Mouse (Mus musculus) limb, embryonic 15.5 days (tissue): ENCODE measurements around the gene Gm20547. TPM values are rescaled to one million over a fixed set of nuclear protein-coding genes. Genes with fewer than 3 reads are reported as not detected.

Experiments used
- ATAC-seq: fragments of 200-750 bp; cut with Nextera tagmentation; 2 replicates; pipeline ENCODE4 v1.8.0; 2017; ENCODE audit warnings: low read depth, moderate TSS enrichment; ENCODE audit not compliant: insufficient number of reproducible peaks, low FRiP score, low TSS enrichment
- H3K27ac ChIP-seq: fragments of 300-500 bp; sonication (generic); 2 replicates; pipeline ENCODE4 v1.5.1; 2015; ENCODE audit warnings: moderate library complexity, mild to moderate bottlenecking, inconsistent platforms
- H3K27me3 ChIP-seq: fragments of 300-500 bp; sonication (generic); 2 replicates; pipeline ENCODE4 v1.6.1; 2015; ENCODE audit warnings: inconsistent platforms
- H3K36me3 ChIP-seq: fragments of 300-500 bp; sonication (generic); 2 replicates; pipeline ENCODE4 v1.6.1; 2015; ENCODE audit warnings: inconsistent platforms
- H3K4me1 ChIP-seq: fragments of 300-500 bp; sonication (generic); 2 replicates; pipeline ENCODE4 v1.6.1; 2015; ENCODE audit warnings: inconsistent platforms
- H3K4me2 ChIP-seq: fragments of 300-500 bp; sonication (generic); 2 replicates; pipeline ENCODE4 v1.6.1; 2015; ENCODE audit warnings: mild to moderate bottlenecking, inconsistent platforms
- H3K4me3 ChIP-seq: fragments of 300-500 bp; sonication (generic); 2 replicates; pipeline ENCODE4 v1.5.1; 2015; ENCODE audit warnings: mild to moderate bottlenecking, inconsistent platforms
- H3K9ac ChIP-seq: fragments of 300-500 bp; sonication (generic); 2 replicates; pipeline ENCODE4 v1.6.1; 2015; ENCODE audit warnings: inconsistent platforms
- H3K9me3 ChIP-seq: fragments of 300-500 bp; sonication (generic); 2 replicates; pipeline ENCODE4 v1.6.1; 2016; ENCODE audit warnings: inconsistent platforms
- whole genome bisulfite sequencing: fragments of 180-500 bp; shearing (Covaris S2); methylation state at CpG from one replicate; pipeline ENCODE4 v1.1.7; 2015; 5-methylcytosine and 5-hydroxymethylcytosine counted together
- polyA plus RNA-seq: library from polyadenylated mRNA; unstranded; fragments of >200 nt; fragmentation: Nextera tagmentation; extraction: Ambion mirVana; gene quantifications from 2 replicates; pipeline ENCODE4 v1.2.1, GENCODE M21; 2015

The Gm20547 gene
- polyA plus RNA-seq, 1 experiment from 2014 or later: not detected

DNA sequence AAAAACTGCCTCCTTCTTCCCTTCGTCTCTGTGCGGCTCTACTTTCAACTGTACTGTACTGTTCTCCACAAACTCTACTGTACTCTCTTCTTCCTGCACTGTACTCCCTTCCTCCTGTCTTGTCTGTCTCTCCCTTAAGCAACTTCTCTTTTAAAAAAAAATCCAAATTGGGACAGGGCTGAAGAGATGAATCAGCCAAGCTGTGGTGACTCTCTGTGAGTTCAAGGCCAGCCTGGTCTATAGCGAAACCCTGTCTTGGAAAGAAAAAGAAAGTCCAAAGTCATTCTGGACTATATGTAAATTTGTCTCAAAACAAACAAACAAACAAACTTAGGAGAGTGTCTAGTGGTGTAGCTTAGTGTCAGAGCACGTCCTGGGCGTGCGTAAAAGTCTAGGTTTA lies 7.5 kb downstream of the Gm20547 start:
- H3K4me3 ChIP-seq: no peak overlapping the region
- no peaks in the 10 kb centered on the region for H3K9me3 ChIP-seq
- H3K27ac ChIP-seq: no peak overlapping the region
- H3K27me3 ChIP-seq: no peaks in the 10 kb centered on the region
- WGBS: 93% methylated on average over 6 of the region's 6 CpGs
- no peak overlapping the region for H3K4me2 ChIP-seq
- H3K9ac ChIP-seq: no peak overlapping the region
- H3K4me1 ChIP-seq: no peaks in the 10 kb centered on the region
- ATAC-seq: no peak
- no peaks in the 10 kb centered on the region for H3K36me3 ChIP-seq

DNA sequence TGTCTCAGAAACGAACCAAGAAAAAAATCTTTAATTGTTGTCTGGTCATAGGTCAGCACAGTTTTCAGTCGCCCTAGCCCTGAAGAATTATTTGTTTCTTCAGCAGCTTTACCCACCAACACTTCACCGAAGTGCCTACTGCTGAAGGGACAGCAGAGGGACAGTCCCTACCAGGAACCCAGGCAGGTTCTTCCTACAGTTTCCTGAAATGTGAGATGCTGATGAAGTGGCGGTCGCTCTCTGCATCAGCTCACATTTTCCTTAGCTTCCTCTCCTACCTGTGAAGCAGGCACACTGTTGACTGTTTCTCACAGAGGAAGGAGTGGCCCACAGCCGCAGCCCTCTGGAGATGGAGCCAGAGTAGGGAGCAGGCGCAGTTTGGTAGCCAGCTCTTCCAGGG lies 15.9 kb downstream of the Gm20547 start:
- Histone ChIP-seq H3K36me3 (no peaks in the 10 kb centered on the region), H3K4me2 (no peak overlapping the region), H3K4me3 (no peak overlapping the region), H3K4me1 (no peaks in the 10 kb centered on the region), H3K27me3 (0 out of 2 replicates have a peak, but pooled peaks cover 3% of the 10 kb centered on the region), H3K27ac (no peak overlapping the region), H3K9ac (no peak overlapping the region), H3K9me3 (no peaks in the 10 kb centered on the region)
- 59% methylated on average over 7 of the region's 7 CpGs for WGBS
- no peak for ATAC-seq

DNA sequence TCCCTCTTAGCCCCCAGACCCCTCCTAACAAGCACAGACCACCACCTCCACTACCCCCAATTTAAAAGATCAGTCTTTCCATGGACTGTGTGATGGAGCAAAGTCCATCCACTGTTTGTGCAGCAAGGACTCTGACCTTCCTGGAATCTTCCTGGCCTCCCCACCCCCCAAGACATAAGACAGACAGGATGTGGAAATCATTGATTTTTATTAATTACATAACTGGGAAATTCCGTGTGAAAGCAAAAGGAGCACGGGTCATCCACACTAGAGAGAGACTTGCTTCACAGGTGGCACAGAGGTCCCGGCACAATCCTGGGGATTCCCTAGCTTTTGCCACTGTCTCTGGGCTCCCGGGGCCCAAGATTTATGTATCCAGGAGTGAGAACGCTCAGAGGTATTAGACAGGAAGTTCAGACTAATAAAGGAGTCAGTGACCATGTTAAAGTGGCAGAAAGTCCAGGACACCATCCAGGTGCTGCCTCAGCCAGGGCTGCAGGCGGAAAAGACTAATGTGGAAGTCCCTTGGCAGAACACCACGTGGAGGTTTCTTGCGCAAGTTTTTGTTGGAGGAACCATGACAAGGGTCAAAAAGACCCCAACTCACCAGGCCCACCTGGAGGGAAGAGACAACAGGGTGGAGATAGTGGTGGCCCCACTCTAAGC lies 19.3 kb downstream of the Gm20547 start, which contains the start of gene Cfb:
Gene Cfb, minus strand, starts transcription at position 103 of the 666 bp plus-strand sequence.
- Histone ChIP-seq H3K9me3 (no peaks in the 10 kb centered on the region), H3K4me1 (no peaks in the 10 kb centered on the region), H3K4me3 (no peak within 1 kb of the TSS), H3K27me3 (peaks cover 3% of the 10 kb centered on the region; the same call in 1 of the 2 replicates), H3K4me2 (no peak within 1 kb of the TSS), H3K9ac (no peak within 1 kb of the TSS), H3K27ac (no peak within 1 kb of the TSS), H3K36me3 (0 out of 2 replicates have a peak, but pooled peaks cover 2% of the 10 kb centered on the region)
- 45% methylated on average over 8 of the region's 8 CpGs for WGBS
- no peak for ATAC-seq

DNA sequence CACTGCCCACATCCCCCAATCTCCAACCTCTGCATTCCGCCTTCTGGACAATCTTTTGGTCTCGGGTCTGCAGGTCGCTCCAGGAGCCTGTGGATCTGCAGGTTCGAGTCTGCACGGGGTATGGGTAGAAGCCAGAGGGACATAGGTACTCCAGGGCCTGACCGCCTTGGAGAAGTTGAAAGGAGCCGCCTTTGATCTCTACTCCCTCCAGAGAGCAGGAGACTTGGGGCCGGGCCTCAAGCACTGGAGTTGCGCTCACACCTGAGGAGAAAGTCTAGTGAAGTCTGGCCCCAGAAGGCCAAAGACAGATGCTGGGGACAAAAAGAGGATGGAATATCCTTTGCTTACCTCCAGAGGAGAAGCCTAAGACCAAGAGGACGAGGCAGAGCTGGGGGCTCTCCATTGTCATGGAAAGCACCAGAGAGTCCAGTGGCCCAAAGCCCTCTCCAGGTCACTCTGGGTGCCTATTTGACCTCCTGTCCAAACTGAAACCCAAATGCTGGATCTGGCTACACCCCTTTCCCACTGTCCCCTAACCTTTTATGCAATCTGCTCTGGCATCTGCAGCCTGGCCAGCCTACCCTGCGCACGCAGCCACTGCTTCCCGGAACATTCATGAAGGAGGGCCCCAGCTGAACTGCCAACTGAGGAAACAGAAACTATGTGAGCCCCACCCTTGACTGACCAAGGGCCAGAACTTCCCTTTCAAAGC lies 20.0 kb downstream of the Gm20547 start:
- no peaks in the 10 kb centered on the region for H3K4me1 ChIP-seq
- H3K4me2 ChIP-seq: no peak overlapping the region
- 64% methylated on average over 13 of the region's 13 CpGs for WGBS
- no peak overlapping the region for H3K9ac ChIP-seq
- no peak for ATAC-seq
- peaks cover 3% of the 10 kb centered on the region; the same call in 1 of the 2 replicates for H3K27me3 ChIP-seq
- H3K9me3 ChIP-seq: no peaks in the 10 kb centered on the region
- peaks cover 8% of the 10 kb centered on the region for H3K36me3 ChIP-seq
- no peak overlapping the region for H3K27ac ChIP-seq
- no peak overlapping the region for H3K4me3 ChIP-seq

DNA sequence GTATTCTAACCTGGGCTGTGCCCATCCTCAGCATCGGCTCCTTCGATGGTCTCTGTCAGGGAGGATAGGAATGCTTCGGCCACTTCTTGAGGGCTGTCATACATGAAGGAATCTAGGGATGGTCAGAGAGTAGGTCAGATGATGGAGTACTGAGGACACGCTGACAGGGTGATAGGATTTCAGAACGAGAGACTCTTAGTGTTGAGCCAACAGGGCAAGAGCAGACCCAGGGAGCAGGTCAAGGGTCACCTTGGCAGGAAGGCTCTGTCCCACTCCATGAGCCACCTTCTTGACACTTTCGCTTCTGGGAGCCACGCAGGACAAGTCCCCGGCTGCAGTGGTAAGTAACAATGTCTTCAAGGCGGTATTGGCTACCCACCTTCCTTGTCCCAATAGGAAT lies 21.3 kb downstream of the Gm20547 start:
- Histone ChIP-seq H3K4me2 (no peak overlapping the region), H3K9ac (no peak overlapping the region), H3K36me3 (peaks cover 21% of the 10 kb centered on the region), H3K27ac (no peak overlapping the region), H3K9me3 (no peaks in the 10 kb centered on the region), H3K4me3 (no peak overlapping the region), H3K4me1 (no peaks in the 10 kb centered on the region), H3K27me3 (peaks cover 3% of the 10 kb centered on the region; the same call in 1 of the 2 replicates)
- ATAC-seq: no peak
- WGBS: 87% methylated on average over 9 of the region's 9 CpGs

DNA sequence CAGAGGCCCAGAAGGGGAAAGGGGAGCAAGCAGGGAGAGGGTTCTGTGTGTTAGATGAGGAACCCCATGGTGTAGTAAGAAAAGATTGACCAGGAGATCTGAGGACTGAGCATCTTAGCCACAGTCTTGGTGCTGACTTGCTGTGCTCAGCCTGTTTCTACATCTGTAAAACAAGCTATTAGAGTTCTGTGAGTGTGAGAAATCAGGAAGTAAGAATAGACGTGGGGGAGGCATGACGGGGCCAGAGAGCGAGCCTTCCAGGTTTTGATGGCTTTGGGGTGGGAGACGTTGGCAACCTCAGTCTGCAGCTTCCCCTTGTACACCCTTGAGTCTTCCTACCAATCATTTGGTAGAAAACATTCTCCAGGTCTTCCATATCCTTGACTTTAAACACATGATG lies 23.2 kb downstream of the Gm20547 start:
- Histone ChIP-seq H3K27me3 (no peaks in the 10 kb centered on the region; the same call in 1 of the 2 replicates), H3K4me3 (no peak overlapping the region)
- 84% methylated on average over 4 of the region's 4 CpGs for WGBS

DNA sequence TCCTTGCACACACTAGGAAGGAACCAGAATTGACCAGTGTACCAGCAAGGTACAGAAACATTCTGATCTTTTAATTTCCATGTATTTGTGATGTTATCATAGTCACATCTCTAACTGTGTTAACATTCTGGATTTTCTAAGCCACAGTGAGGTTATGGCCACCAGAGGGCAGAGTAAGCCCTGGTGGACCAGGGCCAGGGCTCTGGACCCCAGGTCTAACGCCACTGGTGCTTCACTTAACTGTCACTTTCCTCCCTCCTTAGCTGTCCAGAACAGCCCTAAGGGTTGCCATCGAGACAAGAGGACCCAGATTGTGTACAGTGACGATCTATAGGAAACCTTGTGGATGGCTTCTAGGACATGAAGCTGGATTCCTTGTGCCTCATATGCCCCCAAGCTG lies 26.0 kb downstream of the Gm20547 start:
- Histone ChIP-seq H3K36me3 (peaks cover 55% of the 10 kb centered on the region), H3K9me3 (no peaks in the 10 kb centered on the region), H3K27me3 (no peaks in the 10 kb centered on the region; the same call in 1 of the 2 replicates), H3K4me1 (peaks cover 11% of the 10 kb centered on the region), H3K27ac (no peak overlapping the region), H3K9ac (no peak overlapping the region), H3K4me3 (no peak overlapping the region), H3K4me2 (no peak overlapping the region)
- 38% methylated on average over 3 of the region's 3 CpGs for WGBS
- no peak for ATAC-seq

More for the DNA sequence above, 23.2 kb downstream of the Gm20547 start:
- Histone ChIP-seq H3K36me3 (peaks cover 40% of the 10 kb centered on the region), H3K27ac (no peak overlapping the region), H3K4me1 (no peaks in the 10 kb centered on the region), H3K9me3 (no peaks in the 10 kb centered on the region), H3K9ac (no peak overlapping the region), H3K4me2 (no peak overlapping the region)
- ATAC-seq: no peak

DNA sequence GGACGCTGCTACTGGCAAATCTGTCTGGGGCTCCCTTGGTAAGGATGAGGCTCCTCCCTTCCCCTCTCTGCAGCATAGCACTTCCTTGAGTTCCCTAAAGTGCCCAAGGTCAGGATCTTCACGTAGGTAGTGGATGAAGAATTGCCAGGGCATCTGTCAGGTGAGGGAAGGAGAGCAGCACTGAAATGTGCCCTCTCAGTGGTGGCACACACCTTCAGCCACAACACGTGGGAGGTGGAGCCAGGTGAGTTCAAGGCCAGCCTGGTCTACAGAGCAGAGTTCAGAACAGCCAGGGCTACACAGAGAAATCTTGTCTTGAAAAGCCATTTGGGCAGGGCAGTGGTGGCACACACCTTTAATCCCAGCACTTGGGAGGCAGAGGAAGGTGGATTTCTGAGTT lies 27.1 kb downstream of the Gm20547 start:
- H3K27ac ChIP-seq: no peak overlapping the region
- H3K36me3 ChIP-seq: peaks cover 55% of the 10 kb centered on the region
- ATAC-seq: no peak
- WGBS: 84% methylated on average over 3 of the region's 3 CpGs
- H3K4me3 ChIP-seq: no peak overlapping the region
- peaks cover 15% of the 10 kb centered on the region for H3K4me1 ChIP-seq
- H3K27me3 ChIP-seq: no peaks in the 10 kb centered on the region
- H3K9me3 ChIP-seq: no peaks in the 10 kb centered on the region
- no peak overlapping the region for H3K4me2 ChIP-seq
- no peak overlapping the region for H3K9ac ChIP-seq

DNA sequence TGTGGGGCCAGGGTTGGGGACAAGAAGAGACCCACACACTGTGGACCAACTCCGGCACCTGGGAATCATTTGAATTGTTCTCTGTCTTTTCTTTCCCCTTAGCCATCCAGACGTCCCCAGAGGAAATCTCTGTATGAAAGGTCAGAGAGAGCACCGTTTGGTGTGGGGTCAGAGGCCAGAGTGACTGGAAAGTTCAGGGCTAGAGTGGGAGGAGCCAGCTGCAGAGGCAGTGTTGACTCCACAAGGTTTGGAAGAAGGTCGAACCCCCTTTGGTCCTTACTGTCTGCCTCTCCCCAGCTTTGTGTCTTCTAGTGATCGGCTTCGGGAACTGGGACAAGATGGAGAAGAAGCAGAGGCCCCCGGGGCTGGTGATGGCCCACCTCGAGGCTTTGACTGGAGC lies 28.3 kb downstream of the Gm20547 start:
- H3K27me3 ChIP-seq: no peaks in the 10 kb centered on the region
- no peak overlapping the region for H3K27ac ChIP-seq
- WGBS: 75% methylated on average over 8 of the region's 8 CpGs
- H3K36me3 ChIP-seq: peaks cover 55% of the 10 kb centered on the region
- no peaks in the 10 kb centered on the region for H3K9me3 ChIP-seq
- H3K4me2 ChIP-seq: no peak overlapping the region
- H3K4me1 ChIP-seq: peaks cover 21% of the 10 kb centered on the region
- ATAC-seq: no peak
- no peak overlapping the region for H3K9ac ChIP-seq
- H3K4me3 ChIP-seq: no peak overlapping the region

DNA sequence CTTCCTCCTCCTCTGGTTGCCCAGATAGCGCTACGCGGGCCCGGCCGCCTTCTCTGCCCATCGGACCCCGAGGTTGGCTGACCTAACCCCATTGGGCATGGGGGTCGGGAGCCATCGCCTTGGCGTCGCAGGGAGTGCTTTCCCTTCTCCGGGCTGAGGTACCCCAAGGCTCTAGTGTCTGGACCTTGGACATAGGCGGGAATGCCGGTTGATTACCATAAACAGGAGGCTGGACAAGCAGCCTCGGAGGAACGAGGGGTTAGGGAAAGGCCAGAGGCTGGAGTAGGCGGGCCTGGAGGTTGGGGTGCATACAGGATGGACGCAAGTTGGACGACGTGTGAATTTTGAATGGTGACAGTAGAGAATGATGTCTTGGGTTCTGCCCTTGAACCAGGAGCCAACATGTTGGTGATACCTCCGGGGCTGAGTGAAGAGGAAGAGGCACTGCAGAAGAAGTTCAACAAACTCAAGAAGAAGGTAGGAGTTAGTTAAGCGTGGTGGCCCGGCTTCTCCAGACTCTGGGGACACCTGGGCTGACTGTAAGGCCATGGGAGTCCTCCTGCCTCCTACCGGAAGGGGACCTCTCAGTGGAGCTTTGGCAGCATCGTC lies 31.2 kb downstream of the Gm20547 start:
- no peaks in the 10 kb centered on the region for H3K27me3 ChIP-seq
- WGBS: under 1% methylated on average over 25 of the region's 25 CpGs
- peak overlapping the region; percentile 63; the same call in 1 of the 2 replicates for H3K27ac ChIP-seq
- H3K9ac ChIP-seq: peak overlapping the region; percentile 95
- no peak; the same call in 1 of the 2 replicates for ATAC-seq
- peak overlapping the region; percentile 99 for H3K4me3 ChIP-seq
- H3K9me3 ChIP-seq: no peaks in the 10 kb centered on the region
- peaks cover 61% of the 10 kb centered on the region for H3K36me3 ChIP-seq
- H3K4me1 ChIP-seq: peaks cover 21% of the 10 kb centered on the region
- H3K4me2 ChIP-seq: peak overlapping the region; percentile 93

DNA sequence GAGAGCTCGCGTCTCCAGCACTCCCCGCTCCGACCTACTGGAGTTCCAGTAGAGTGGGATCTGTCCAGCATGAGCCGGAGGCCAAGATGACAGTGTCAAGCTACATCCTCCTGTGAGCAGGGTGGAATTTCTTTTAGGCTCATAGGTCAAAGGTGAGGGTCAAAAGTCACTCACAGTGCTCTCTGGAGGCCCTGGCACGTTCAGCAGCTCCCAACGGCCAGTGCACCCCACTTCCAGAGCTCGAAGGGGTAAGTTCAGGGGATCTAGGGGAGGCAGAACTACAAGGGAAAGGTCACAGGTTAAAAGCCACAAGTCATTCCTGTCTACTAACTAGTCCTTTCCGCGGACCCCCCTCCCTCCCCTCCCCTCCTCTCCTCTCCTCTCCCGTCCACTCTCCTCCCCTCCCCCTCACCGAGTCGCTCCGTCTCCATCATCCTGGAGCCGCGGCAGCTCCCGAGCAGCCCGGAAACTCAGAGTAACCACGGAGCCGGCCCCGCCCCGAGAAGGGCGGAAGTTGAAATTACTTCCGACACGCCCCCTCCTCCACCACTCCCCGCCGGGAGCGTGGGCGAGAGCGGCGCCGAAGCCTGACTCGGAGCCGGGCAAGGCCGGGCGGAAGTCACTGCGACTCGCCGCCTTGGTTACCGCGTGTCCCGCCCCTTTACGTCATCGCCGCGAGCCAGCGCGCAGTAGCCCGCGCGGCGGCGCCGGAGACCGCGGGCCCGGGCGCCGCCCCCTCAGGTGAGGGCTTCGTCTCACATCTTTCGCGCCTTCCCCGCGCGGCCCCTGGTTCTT lies 31.9 kb downstream of the Gm20547 start, which contains the start of the genes Skiv2l and Nelfe:
Gene Skiv2l, minus strand, starts transcription at position 489 of the 795 bp plus-strand sequence.
Gene Nelfe, plus strand, starts transcription at position 670 of the 795 bp plus-strand sequence.
- under 1% methylated on average over 58 of the region's 65 CpGs for WGBS
- Histone ChIP-seq H3K4me2 (peak within 1 kb of the TSS; percentile 93), H3K9ac (peak within 1 kb of the TSS; percentile 95), H3K27me3 (no peaks in the 10 kb centered on the region), H3K4me1 (peaks cover 21% of the 10 kb centered on the region), H3K9me3 (no peaks in the 10 kb centered on the region), H3K36me3 (peaks cover 61% of the 10 kb centered on the region), H3K4me3 (peak within 1 kb of the TSS; percentile 99), H3K27ac (peak within 1 kb of the TSS; percentile 63; the same call in 1 of the 2 replicates)
- peak; percentile 94 for ATAC-seq
